16 mouse cellular contexts compared by ENCODE assay signal in genomic region chr9:34760521-34760920, GRCm38 (mm10).
DNase-seq lines count a peak whose midpoint lies in the region; TF ChIP-seq lines count a peak whose summit lies in the region.
"Had no signal": no experiment of that assay in that cellular context is flagged by ENCODE, and none has a peak within 500 bp of the region (broad histone marks: within the 10 kb centered on the region; RNA-seq: fewer than 3 reads in every experiment).

No protein-coding gene starts in this region.

- no peak overlapping the region for H3K4me3 ChIP-seq in layer of hippocampus, adult 2 months
- H3K4me3 ChIP-seq: gastrocnemius, adult 2 months; heart, embryonic 15.5 days; intestine, embryonic 15.5 days; limb, embryonic 10.5 days; midbrain, embryonic 13.5 days had no signal

- H3K27ac ChIP-seq in layer of hippocampus, adult 2 months = peak overlapping the region; percentile 79
- H3K27ac ChIP-seq: gastrocnemius, adult 2 months; heart, embryonic 15.5 days; intestine, embryonic 15.5 days; limb, embryonic 10.5 days; macrophage; midbrain, embryonic 13.5 days had no signal

- peak; percentile 15 for DNase-seq in embryo, embryonic 9.5 days (ENCODE audit: extremely low spot score)
- no peak for DNase-seq in embryo, embryonic 10.5 days (ENCODE audit: low spot score)
- DNase-seq in layer of hippocampus, adult 2 months (ENCODE audit: low spot score in 2 of 2) = peak in 1 of 2 experiments; percentile 45
- no peak for DNase-seq in layer of hippocampus, postnatal 25 days (ENCODE audit: extremely low spot score in 1 of 2, low spot score in 1 of 2)
- peak; percentile 69 for DNase-seq in cerebellum, adult 9-10 months
- peak; percentile 42 to 56 for DNase-seq in layer of hippocampus, postnatal 10 days (ENCODE audit: low spot score in 2 of 2)
- no peak for DNase-seq in ovary, postnatal 36 days (ENCODE audit: low spot score)
- DNase-seq in frontal cortex, postnatal 36 days (ENCODE audit: low spot score in 2 of 2) = no peak
- DNase-seq: gastrocnemius, adult 2 months; lung, embryonic 14.5 days; thymus, postnatal 4 days had no signal

- no peak for TF ChIP-seq CTCF in layer of hippocampus, adult 2 months (conservative IDR thresholded peaks at IDR 0.05)

Comparison
In these comparisons a context has a peak if more than half of its experiments do, and no peak if none do; other contexts are left out.
1. DNase-seq: peak in embryo, embryonic 9.5 days (single experiment), cerebellum, adult 9-10 months (single experiment) and layer of hippocampus, postnatal 10 days (2 of 2); none in embryo, embryonic 10.5 days (single experiment), layer of hippocampus, postnatal 25 days (0 of 2), ovary, postnatal 36 days (single experiment) and frontal cortex, postnatal 36 days (0 of 2).